Mouse (Mus musculus) myocyte (in vitro differentiated cells): Measurements from ENCODE around the gene Rpa3. TPM values are rescaled to one million over a fixed set of nuclear protein-coding genes. Genes with fewer than 3 reads are reported as not detected.

Experiments
- H3K27me3 ChIP-seq: one replicate; pipeline ENCODE4 v1.6.1; 2011; ENCODE audit not compliant: control insufficient read depth, insufficient read depth, insufficient read length
- H3K36me3 ChIP-seq: one replicate; pipeline ENCODE4 v1.6.1; 2011; ENCODE audit not compliant: control insufficient read depth, insufficient read depth
- H3K4me2 ChIP-seq: one replicate; pipeline ENCODE4 v1.6.1; 2011; ENCODE audit warnings: low read depth, control low read depth
- H3K4me3 ChIP-seq: one replicate; pipeline ENCODE4 v1.5.1; 2011; ENCODE audit warnings: mild to moderate bottlenecking, control low read depth, moderate library complexity
- H3K79me2 ChIP-seq: one replicate; pipeline ENCODE4 v1.6.1; 2011; ENCODE audit not compliant: control insufficient read depth, insufficient read depth
- H3ac ChIP-seq: one replicate; pipeline ENCODE4 v1.6.1; 2011; ENCODE audit not compliant: control insufficient read depth, insufficient read length
- CEBPB ChIP-seq: IDR thresholded peaks from 2 replicates; pipeline ENCODE4 v1.6.1; 2011; ENCODE audit warnings: mild to moderate bottlenecking, moderate library complexity; ENCODE audit not compliant: poor library complexity, insufficient read depth, severe bottlenecking
- E2F4 ChIP-seq: IDR thresholded peaks from one replicate; pipeline ENCODE4 v1.6.1; 2011; ENCODE audit warnings: mild to moderate bottlenecking, control low read depth, moderate library complexity; ENCODE audit not compliant: insufficient read depth
- MAX ChIP-seq: IDR thresholded peaks from one replicate; pipeline ENCODE4 v1.6.1; 2011; ENCODE audit warnings: low read depth, mild to moderate bottlenecking, control low read depth
- MYOD1 ChIP-seq, 3 experiments: IDR thresholded peaks; one replicate each; pipeline ENCODE4 v1.6.1; 2011; ENCODE audit warnings: control low read depth in 2 of 3, low read depth in 2 of 3, mild to moderate bottlenecking in 2 of 3, moderate library complexity in 1 of 3; ENCODE audit not compliant: insufficient read length in 2 of 3, control insufficient read depth in 1 of 3
- MYOG ChIP-seq, 3 experiments: IDR thresholded peaks; one replicate each; pipeline ENCODE4 v1.6.1; 2011; ENCODE audit warnings: control low read depth in 2 of 3, low read depth in 2 of 3, mild to moderate bottlenecking in 2 of 3; ENCODE audit not compliant: insufficient read length in 2 of 3, control insufficient read depth in 1 of 3, insufficient read depth in 1 of 3
- POLR2A ChIP-seq: IDR thresholded peaks from one replicate; pipeline ENCODE4 v1.6.1; 2011; ENCODE audit warnings: low read depth, mild to moderate bottlenecking, control low read depth, moderate library complexity; ENCODE audit not compliant: insufficient read length
- POLR2AphosphoS2 ChIP-seq: IDR thresholded peaks from one replicate; pipeline ENCODE4 v1.6.1; 2011; ENCODE audit warnings: low read depth, control low read depth; ENCODE audit not compliant: insufficient read length
- REST ChIP-seq: IDR thresholded peaks from one replicate; pipeline ENCODE4 v1.6.1; 2011; ENCODE audit warnings: mild to moderate bottlenecking, control low read depth, moderate library complexity; ENCODE audit not compliant: insufficient read depth, insufficient read length
- SRF ChIP-seq: IDR thresholded peaks from one replicate; pipeline ENCODE4 v1.6.1; 2011; ENCODE audit warnings: low read depth; ENCODE audit not compliant: control insufficient read depth, insufficient read length
- TCF12 ChIP-seq: IDR thresholded peaks from one replicate; pipeline ENCODE4 v1.6.1; 2011; ENCODE audit warnings: mild to moderate bottlenecking, control low read depth; ENCODE audit not compliant: poor library complexity, insufficient read depth, severe bottlenecking
- TCF3 ChIP-seq: IDR thresholded peaks from one replicate; pipeline ENCODE4 v1.6.1; 2011; ENCODE audit warnings: low read depth, control low read depth; ENCODE audit not compliant: insufficient read length
- USF1 ChIP-seq: IDR thresholded peaks from one replicate; pipeline ENCODE4 v1.6.1; 2011; ENCODE audit warnings: low read depth, mild to moderate bottlenecking, control low read depth, moderate library complexity
- polyA plus RNA-seq: library from polyadenylated mRNA; unstranded; fragments of >200 nt; fragmentation: generic; extraction: Trizol; gene quantifications from one replicate; pipeline ENCODE4 v1.2.1, GENCODE M21; 2012; ENCODE audit warnings: missing spikeins

Rpa3 gene
- polyA plus RNA-seq, 1 experiment: 37.9 TPM

DNA sequence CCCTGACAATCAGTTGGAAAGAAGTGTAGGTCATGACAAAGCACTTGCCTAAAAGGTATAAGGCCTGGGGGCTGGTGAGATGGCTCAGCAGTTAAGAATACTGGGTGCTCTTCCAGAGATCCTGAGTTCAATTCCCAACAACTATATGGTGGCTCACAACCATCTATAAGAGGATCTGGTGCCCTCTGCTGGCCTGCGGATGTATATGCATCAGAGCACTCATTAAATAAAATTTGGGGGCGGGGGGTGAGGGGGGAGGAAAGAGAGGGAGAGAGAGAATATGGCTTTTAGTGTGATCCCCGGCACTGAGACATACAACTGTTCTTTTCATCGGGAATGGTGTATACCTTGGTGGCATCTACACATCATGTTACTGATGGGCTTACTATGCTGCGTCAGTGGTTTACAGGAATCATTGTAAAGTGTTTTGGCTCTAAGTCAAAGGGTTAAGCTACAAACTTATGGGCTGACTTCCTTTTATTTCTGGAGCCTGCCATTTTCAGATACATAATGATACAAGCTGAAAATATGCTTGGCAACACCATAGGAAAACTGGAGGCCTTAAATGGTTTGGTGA lies 19.5 kb upstream of the Rpa3 start:
- TF ChIP-seq TCF12 (no peak), CEBPB (no peak), POLR2AphosphoS2 (no peak), MYOD1 (IDR thresholded peaks at IDR 0.05; ENCODE audit: control insufficient read depth in 1 of 3, insufficient read length in 2 of 3, low read depth in 2 of 3) (no peak), MYOG (IDR thresholded peaks at IDR 0.05; ENCODE audit: control insufficient read depth in 1 of 3, insufficient read depth in 1 of 3, insufficient read length in 2 of 3, low read depth in 2 of 3) (no peak), E2F4 (no peak), USF1 (no peak), REST (no peak), SRF (no peak), TCF3 (no peak), POLR2A (no peak), MAX (no peak)
- H3K79me2 ChIP-seq: no peaks in the 10 kb centered on the region

DNA sequence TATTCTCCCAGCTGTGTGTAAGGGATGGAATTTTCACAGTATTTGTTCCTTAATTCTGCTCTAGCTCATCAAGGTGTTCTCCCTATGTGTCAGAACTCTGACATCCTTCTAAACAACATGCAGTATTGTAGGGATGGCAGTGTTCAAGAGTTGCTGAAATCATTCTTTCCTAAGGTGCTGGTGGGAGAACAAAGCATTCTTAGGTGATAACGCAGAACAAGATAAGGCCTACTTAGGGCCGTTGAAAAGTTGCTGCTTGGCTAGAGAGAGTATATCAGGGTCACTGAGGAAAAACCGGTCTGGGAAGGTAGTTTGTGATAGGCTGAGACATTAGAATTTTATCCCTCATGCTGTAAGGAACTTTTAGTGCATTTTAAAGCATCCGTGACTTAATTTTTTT lies 17.5 kb upstream of the Rpa3 start:
- H3K79me2 ChIP-seq: no peaks in the 10 kb centered on the region
- no peak overlapping the region for H3ac ChIP-seq
- TF ChIP-seq MYOD1 (IDR thresholded peaks at IDR 0.05; ENCODE audit: control insufficient read depth in 1 of 3, insufficient read length in 2 of 3, low read depth in 2 of 3): no peak
- no peaks in the 10 kb centered on the region for H3K27me3 ChIP-seq
- no peak overlapping the region for H3K4me3 ChIP-seq
- no peaks in the 10 kb centered on the region for H3K36me3 ChIP-seq
- H3K4me2 ChIP-seq: no peak overlapping the region

More for the DNA sequence above, 19.5 kb upstream of the Rpa3 start:
- H3ac ChIP-seq: no peak overlapping the region
- H3K36me3 ChIP-seq: no peaks in the 10 kb centered on the region
- H3K4me3 ChIP-seq: no peak overlapping the region
- no peak overlapping the region for H3K4me2 ChIP-seq
- H3K27me3 ChIP-seq: no peaks in the 10 kb centered on the region

- no peaks in the 10 kb centered on the region for H3K27me3 ChIP-seq
- no peaks in the 10 kb centered on the region for H3K79me2 ChIP-seq
- no peak overlapping the region for H3K4me2 ChIP-seq
- no peak overlapping the region for H3ac ChIP-seq
- no peak for TF ChIP-seq MYOG (IDR thresholded peaks at IDR 0.05; ENCODE audit: control insufficient read depth in 1 of 3, insufficient read depth in 1 of 3, insufficient read length in 2 of 3, low read depth in 2 of 3)
- H3K36me3 ChIP-seq: no peaks in the 10 kb centered on the region
- H3K4me3 ChIP-seq: no peak overlapping the region
These were observed 16.1 kb upstream of the Rpa3 start for GRCm38 (mm10) chr6:8275098-8275497.

DNA sequence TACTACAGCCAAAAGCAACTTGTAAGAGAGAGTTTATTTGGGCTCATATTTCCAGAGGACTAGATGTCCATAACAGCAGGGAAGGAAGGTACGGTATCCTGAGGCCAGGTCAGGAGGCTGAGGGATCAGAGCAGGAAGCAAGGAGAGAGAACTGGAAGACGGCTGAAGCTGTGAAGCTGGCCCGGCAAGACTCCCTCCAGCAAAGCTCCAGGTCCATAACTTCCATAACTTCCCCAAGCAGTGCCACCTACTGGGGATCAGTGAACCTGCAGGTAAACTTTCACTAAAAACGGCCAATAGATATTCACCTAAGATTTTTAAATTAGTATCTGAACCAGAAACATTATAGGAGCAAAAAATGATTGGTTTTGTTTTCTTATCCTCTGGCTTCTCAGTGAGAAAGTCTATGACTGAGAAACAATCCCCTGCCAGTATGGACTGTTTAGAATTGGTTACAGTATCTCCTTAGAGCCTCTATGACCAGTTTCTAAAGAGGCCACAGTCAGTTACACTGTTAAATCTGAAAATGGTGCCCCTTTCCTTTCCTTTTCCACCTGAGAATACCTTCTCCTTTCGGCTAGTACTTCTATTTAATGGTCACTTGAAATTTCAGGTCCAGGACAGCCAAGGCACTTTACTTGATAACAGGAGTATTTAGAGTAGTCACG lies 15.5 kb upstream of the Rpa3 start:
- Histone ChIP-seq H3K4me3 (no peak overlapping the region), H3K4me2 (no peak overlapping the region), H3ac (no peak overlapping the region), H3K79me2 (no peaks in the 10 kb centered on the region), H3K36me3 (no peaks in the 10 kb centered on the region), H3K27me3 (no peaks in the 10 kb centered on the region)
- TF ChIP-seq TCF3: no peak
- TF ChIP-seq USF1: no peak
- no peak for TF ChIP-seq POLR2AphosphoS2
- no peak for TF ChIP-seq SRF
- TF ChIP-seq REST: no peak
- TF ChIP-seq CEBPB: no peak
- TF ChIP-seq POLR2A: no peak
- no peak for TF ChIP-seq MYOG (IDR thresholded peaks at IDR 0.05; ENCODE audit: control insufficient read depth in 1 of 3, insufficient read depth in 1 of 3, insufficient read length in 2 of 3, low read depth in 2 of 3)
- no peak for TF ChIP-seq MYOD1 (IDR thresholded peaks at IDR 0.05; ENCODE audit: control insufficient read depth in 1 of 3, insufficient read length in 2 of 3, low read depth in 2 of 3)
- TF ChIP-seq TCF12: no peak
- TF ChIP-seq E2F4: no peak
- no peak for TF ChIP-seq MAX

- H3K4me3 ChIP-seq: no peak overlapping the region
- H3K4me2 ChIP-seq: no peak overlapping the region
- H3K27me3 ChIP-seq: no peaks in the 10 kb centered on the region
- no peaks in the 10 kb centered on the region for H3K36me3 ChIP-seq
- H3K79me2 ChIP-seq: no peaks in the 10 kb centered on the region
- H3ac ChIP-seq: no peak overlapping the region
- TF ChIP-seq MYOG (IDR thresholded peaks at IDR 0.05; ENCODE audit: control insufficient read depth in 1 of 3, insufficient read depth in 1 of 3, insufficient read length in 2 of 3, low read depth in 2 of 3) (no peak), POLR2AphosphoS2 (no peak), POLR2A (no peak), REST (no peak), TCF12 (no peak), SRF (no peak), MYOD1 (IDR thresholded peaks at IDR 0.05; ENCODE audit: control insufficient read depth in 1 of 3, insufficient read length in 2 of 3, low read depth in 2 of 3) (no peak)
These were observed 12.1 kb upstream of the Rpa3 start for GRCm38 (mm10) chr6:8271047-8271446.
